Comparison of ENCODE assay signal across 8 mouse cellular contexts in genomic region chr17:80224326-80225116, GRCm38 (mm10). TPM values are rescaled to one million over a fixed set of nuclear protein-coding genes. Genes with fewer than 3 reads are reported as not detected.
DNase-seq lines count a peak whose midpoint lies in the region; ATAC-seq lines count a peak whose summit lies in the region.

Gene Gemin6, plus strand, starts transcription at chr17:80224441.

- H3K4me2 ChIP-seq in hindbrain, embryonic 15.5 days: peak within 1 kb of the TSS; percentile 71

- WGBS in hindbrain, embryonic 15.5 days: under 1% methylated on average over 33 of the region's 33 CpGs

- peak; percentile 97 for DNase-seq in R1 (ENCODE audit: low read depth, low spot score)
- DNase-seq in cerebellum, postnatal 25 days: peak; percentile 86 to 90
- DNase-seq in frontal cortex, postnatal 25 days (ENCODE audit: low spot score in 2 of 2): peak; percentile 65 to 72
- peak; percentile 85 for DNase-seq in left cerebral cortex, adult 11 months (ENCODE audit: low spot score)
- peak; percentile 86 for DNase-seq in lung, postnatal 4 days
- peak; percentile 80 for DNase-seq in retina, postnatal 7 days (ENCODE audit: low read depth, low spot score)
- DNase-seq in urinary bladder, adult 2 months (ENCODE audit: low spot score): peak; percentile 54

- peaks cover 8% of the 10 kb centered on the region for H3K4me1 ChIP-seq in hindbrain, embryonic 15.5 days (replicated peaks)

- peak within 1 kb of the TSS; percentile 83 for H3K27ac ChIP-seq in hindbrain, embryonic 15.5 days (replicated peaks)

- ATAC-seq in hindbrain, embryonic 15.5 days (ENCODE audit: low FRiP score, low read depth): peak; percentile 97

- no peaks in the 10 kb centered on the region for H3K27me3 ChIP-seq in hindbrain, embryonic 15.5 days

- peak within 1 kb of the TSS; percentile 60 for H3K9ac ChIP-seq in hindbrain, embryonic 15.5 days

- H3K36me3 ChIP-seq in hindbrain, embryonic 15.5 days: no peaks in the 10 kb centered on the region

- no peaks in the 10 kb centered on the region for H3K9me3 ChIP-seq in hindbrain, embryonic 15.5 days

- peak within 1 kb of the TSS; percentile 63 for H3K4me3 ChIP-seq in hindbrain, embryonic 15.5 days

RNA-seq across cellular contexts. Expression of gene Gemin6, which starts in this region (rescaled TPM):
- polyA plus RNA-seq in hindbrain, embryonic 15.5 days (2015; fragmentation: Nextera tagmentation; extraction: Ambion mirVana): 17.6 and 23.8 TPM in 2 replicates
- 8.1 and 8.9 TPM in 2 replicates for polyA plus RNA-seq in urinary bladder, adult 2 months (2012; rRNA removed)

Comparison
In these comparisons a context has a peak if more than half of its experiments do, and no peak if none do; other contexts are left out.
1. Peak in every context shown above with its lines: DNase-seq, ATAC-seq, H3K4me3 ChIP-seq and H3K27ac ChIP-seq.